Mouse (Mus musculus) heart, adult 2 months (tissue): ENCODE measurements around the gene Usp50.

Source experiments
- CTCF ChIP-seq: fragments of 200-600 bp; IDR thresholded peaks from 2 replicates; pipeline ENCODE4 v1.8.1; 2022; ENCODE audit warnings: antibody characterized with exemption, mild to moderate bottlenecking, moderate library complexity
- EP300 ChIP-seq: fragments of 200-500 bp; IDR thresholded peaks from 2 replicates; pipeline ENCODE4 v1.6.1; 2011; ENCODE audit warnings: low read depth, low read length, control low read depth; ENCODE audit not compliant: insufficient read depth
- POLR2A ChIP-seq: fragments of 200-500 bp; IDR thresholded peaks from 2 replicates; pipeline ENCODE4 v1.6.1; 2011; ENCODE audit warnings: mild to moderate bottlenecking, low read depth, low read length, control low read depth; ENCODE audit not compliant: insufficient read depth

DNA sequence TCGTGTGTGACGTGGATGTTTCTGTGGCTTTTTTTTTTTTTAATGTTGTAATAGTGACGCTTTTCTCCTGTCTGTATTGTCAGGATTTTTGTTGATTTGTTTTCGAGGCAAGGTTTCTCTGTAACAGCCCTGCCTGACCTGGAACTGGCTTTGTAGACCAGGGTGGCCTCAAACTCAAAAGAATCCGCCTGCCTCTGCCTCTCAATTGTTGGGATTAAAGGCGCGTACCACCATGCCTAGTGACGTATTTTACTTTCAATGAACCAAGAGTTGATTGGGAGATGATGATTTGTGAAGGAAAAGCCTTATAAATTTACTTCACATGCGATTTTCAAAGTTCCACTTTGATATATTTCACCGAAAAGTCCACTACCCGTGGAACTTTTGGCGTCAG lies 107.2 kb downstream of the Usp50 start, which contains the start of gene Gabpb1:
- no peak for TF ChIP-seq EP300
- no peak for TF ChIP-seq POLR2A
- no peak for TF ChIP-seq CTCF
